In genomic region chr11:50131801-50132201, GRCm38 (mm10) we compare ENCODE assay signal across 8 mouse cellular contexts. TPM values are rescaled to one million over a fixed set of nuclear protein-coding genes. Genes with fewer than 3 reads are reported as not detected.
A peak's percentile ranks its signal among the peaks of the same experiment; 100 is the strongest.
DNase-seq lines count a peak whose midpoint lies in the region; ATAC-seq and TF ChIP-seq lines count a peak whose summit lies in the region.

No protein-coding gene starts in this region.

- WGBS in hindbrain, postnatal 0 days = 4% methylated on average over 10 of the region's 10 CpGs
- 15% methylated on average over 10 of the region's 10 CpGs for WGBS in midbrain, embryonic 12.5 days

- peaks cover 10% of the 10 kb centered on the region for H3K4me1 ChIP-seq in testis, adult 2 months (ENCODE audit: control insufficient read depth, insufficient read depth, low read length)
- H3K4me1 ChIP-seq in hindbrain, postnatal 0 days (ENCODE audit: insufficient read depth, low read length) = peaks cover 10% of the 10 kb centered on the region
- peaks cover 13% of the 10 kb centered on the region for H3K4me1 ChIP-seq in midbrain, embryonic 12.5 days

- no peaks in the 10 kb centered on the region for H3K27me3 ChIP-seq in testis, adult 2 months (ENCODE audit: control insufficient read depth, insufficient read depth, low read length)
- no peaks in the 10 kb centered on the region for H3K27me3 ChIP-seq in hindbrain, postnatal 0 days (ENCODE audit: insufficient read depth, low read length)
- H3K27me3 ChIP-seq in midbrain, embryonic 12.5 days = no peaks in the 10 kb centered on the region

- ATAC-seq in hindbrain, postnatal 0 days = no peak
- peak; percentile 5; the same call in 1 of the 2 replicates for ATAC-seq in midbrain, embryonic 12.5 days (ENCODE audit: low FRiP score, low read depth)

- no peak for TF ChIP-seq CTCF in testis, adult 2 months (IDR thresholded peaks at IDR 0.05; ENCODE audit: control insufficient read depth, insufficient read depth, insufficient replicate concordance, low read depth, low read length)
- TF ChIP-seq CTCF in hindbrain, postnatal 0 days (IDR thresholded peaks at IDR 0.05; ENCODE audit: low read depth) = no peak

- H3K4me3 ChIP-seq in testis, adult 2 months (ENCODE audit: control insufficient read depth, low read depth, low read length) = peak overlapping the region; percentile 84
- peak overlapping the region; percentile 68 for H3K4me3 ChIP-seq in hindbrain, postnatal 0 days (ENCODE audit: low read length)
- H3K4me3 ChIP-seq in midbrain, embryonic 12.5 days = peak overlapping the region; percentile 63

- no peaks in the 10 kb centered on the region for H3K36me3 ChIP-seq in testis, adult 2 months (ENCODE audit: control insufficient read depth, insufficient read depth, low read length)
- peaks cover 13% of the 10 kb centered on the region; the same call in 1 of the 2 replicates for H3K36me3 ChIP-seq in hindbrain, postnatal 0 days (ENCODE audit: insufficient read depth, low read length)
- peaks cover 15% of the 10 kb centered on the region for H3K36me3 ChIP-seq in midbrain, embryonic 12.5 days

- H3K9ac ChIP-seq in hindbrain, postnatal 0 days (replicated peaks; ENCODE audit: low read length) = peak overlapping the region; percentile 91
- peak overlapping the region; percentile 96 for H3K9ac ChIP-seq in midbrain, embryonic 12.5 days (replicated peaks)

- DNase-seq in embryo, embryonic 10.5 days (ENCODE audit: low spot score) = peak; percentile 27
- no peak for DNase-seq in embryo, embryonic 10 days (ENCODE audit: low spot score)
- no peak for DNase-seq in testis, postnatal 14 days (ENCODE audit: low spot score)
- DNase-seq in hindbrain, postnatal 0 days (ENCODE audit: low spot score) = peak; percentile 28
- DNase-seq in urinary bladder, adult 2 months (ENCODE audit: low spot score) = no peak
- no peak for DNase-seq in left cerebral cortex, postnatal 14 days (ENCODE audit: low spot score in 2 of 2)

- H3K27ac ChIP-seq in testis, adult 2 months (ENCODE audit: control insufficient read depth, insufficient read depth, low read depth, low read length) = peak overlapping the region; percentile 70
- H3K27ac ChIP-seq in hindbrain, postnatal 0 days = peak overlapping the region; percentile 95
- H3K27ac ChIP-seq in midbrain, embryonic 12.5 days (replicated peaks) = peak overlapping the region; percentile 88

- TF ChIP-seq POLR2A in testis, adult 2 months (IDR thresholded peaks at IDR 0.05; ENCODE audit: control insufficient read depth, low read depth, low read length) = no peak

- intact Hi-C loops in left cerebral cortex, postnatal 14 days (cut with DNase I) = loop anchor here (1.0 to 5.0 kb wide), 2 partner anchors 104 to 146 kb away; partner anchors contain the start of gene Rnf130

- peak overlapping the region; percentile 96 for H3K4me2 ChIP-seq in hindbrain, postnatal 0 days (ENCODE audit: low read depth, low read length)
- H3K4me2 ChIP-seq in midbrain, embryonic 12.5 days (replicated peaks) = peak overlapping the region; percentile 85

- no peaks in the 10 kb centered on the region for H3K9me3 ChIP-seq in hindbrain, postnatal 0 days (ENCODE audit: low read length)
- no peaks in the 10 kb centered on the region for H3K9me3 ChIP-seq in midbrain, embryonic 12.5 days

RNA-seq across cellular contexts. Expression of gene Tbc1d9b, which starts 0.6 kb away (rescaled TPM):
- 10.9 and 12.5 TPM in 2 replicates for polyA plus RNA-seq in testis, adult 2 months (2012; rRNA removed)
- 62.4 and 62.6 TPM in 2 replicates for total RNA-seq in hindbrain, postnatal 0 days (2014; rRNA removed)
- 32.1 and 33.5 TPM in 2 replicates for polyA plus RNA-seq in hindbrain, postnatal 0 days (2015; fragmentation: Nextera tagmentation; extraction: Ambion mirVana)
- 41.1 and 45.2 TPM in 2 replicates for polyA plus RNA-seq in midbrain, embryonic 12.5 days (2016; fragmentation: Nextera tagmentation; extraction: Ambion mirVana)
- polyA plus RNA-seq in urinary bladder, adult 2 months (2012; rRNA removed) = 36.3 and 45.8 TPM in 2 replicates
- 100 to 1,000 TPM in 1 of 2 experiments, 10 to 100 TPM in 1; 90.3 to 103 TPM for total RNA-seq in left cerebral cortex, postnatal 14 days (2021)

RNA-seq across cellular contexts. Expression of gene Mrnip, which starts 42.4 kb away (rescaled TPM):
- 30.4 and 39.1 TPM in 2 replicates for polyA plus RNA-seq in testis, adult 2 months (2012; rRNA removed)
- total RNA-seq in hindbrain, postnatal 0 days (2014; rRNA removed) = 40.8 and 44.2 TPM in 2 replicates
- 33.5 and 34.0 TPM in 2 replicates for polyA plus RNA-seq in hindbrain, postnatal 0 days (2015; fragmentation: Nextera tagmentation; extraction: Ambion mirVana)
- 23.3 and 24.2 TPM in 2 replicates for polyA plus RNA-seq in midbrain, embryonic 12.5 days (2016; fragmentation: Nextera tagmentation; extraction: Ambion mirVana)
- polyA plus RNA-seq in urinary bladder, adult 2 months (2012; rRNA removed) = 8.7 and 11.5 TPM in 2 replicates
- 10 to 100 TPM; 15.1 to 18.1 TPM for total RNA-seq in left cerebral cortex, postnatal 14 days (2021)

Comparison
In these comparisons a context has a peak if more than half of its experiments do, and no peak if none do; other contexts are left out.
1. DNase-seq: peak in embryo, embryonic 10.5 days (single experiment) and hindbrain, postnatal 0 days (single experiment); none in embryo, embryonic 10 days (single experiment), testis, postnatal 14 days (single experiment), urinary bladder, adult 2 months (single experiment) and left cerebral cortex, postnatal 14 days (0 of 2).
2. Peak in every context shown above with its lines, with median percentiles within 50 percentile points of each other: H3K27ac ChIP-seq and H3K4me3 ChIP-seq.